Mouse (Mus musculus) activated CD4-positive, CD25-positive, alpha-beta regulatory T cell (primary cell): ENCODE results near the gene Try4. TPM values are rescaled to one million over a fixed set of nuclear protein-coding genes. Genes with fewer than 3 reads are reported as not detected.

ENCODE experiments used
- polyA plus RNA-seq, 2 experiments: library from polyadenylated mRNA; unstranded; fragments of 100-300 nt; shearing (Covaris generic); gene quantifications; one replicate each; pipeline ENCODE4 v1.2.1; 2017

Try4 gene
- under 1 TPM in 1 of 2 experiments, not detected in 1; 0.64 TPM for polyA plus RNA-seq

DNA sequence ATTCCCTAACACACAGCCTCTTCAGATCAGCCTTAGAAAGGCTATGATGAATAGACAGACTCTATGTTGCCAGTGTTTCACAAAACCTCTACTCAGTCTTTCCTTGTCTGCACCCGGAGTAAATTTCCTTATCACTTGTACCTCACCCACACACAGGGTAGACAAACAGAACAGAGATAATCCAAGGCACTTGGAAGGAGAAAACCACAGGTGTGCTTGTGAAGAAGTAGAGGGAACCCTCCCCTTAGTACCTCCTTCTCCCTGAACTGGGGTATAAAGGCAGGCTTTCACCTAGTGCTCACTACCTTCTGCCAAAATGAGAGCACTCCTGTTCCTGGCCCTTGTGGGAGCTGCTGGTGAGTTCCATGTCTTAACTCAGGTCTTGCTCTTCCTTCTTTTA lies at the start of gene Try4:
Gene Try4, plus strand, starts transcription at position 301 of the 400 bp plus-strand sequence.

DNA sequence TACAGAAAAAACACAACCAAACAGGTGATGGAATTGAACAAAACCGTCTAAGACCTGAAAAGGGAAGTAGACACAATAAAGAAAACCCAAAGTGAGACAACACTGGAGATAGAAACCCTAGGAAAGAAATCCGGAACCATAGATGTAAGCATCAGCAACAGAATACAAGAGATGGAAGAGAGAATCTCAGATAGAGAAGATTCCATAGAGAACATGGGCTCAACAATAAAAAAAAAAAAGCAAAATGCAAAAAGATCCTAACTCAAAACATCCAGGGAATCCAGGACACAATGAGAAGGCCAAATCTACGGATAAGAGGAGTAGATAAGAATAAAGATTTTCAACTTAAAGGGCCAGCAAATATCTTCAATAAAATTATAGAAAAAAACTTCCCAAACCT lies 14.7 kb downstream of the Try4 start, which contains the start of gene Try5:
Gene Try5, minus strand, starts transcription at position 101 of the 400 bp plus-strand sequence.

DNA sequence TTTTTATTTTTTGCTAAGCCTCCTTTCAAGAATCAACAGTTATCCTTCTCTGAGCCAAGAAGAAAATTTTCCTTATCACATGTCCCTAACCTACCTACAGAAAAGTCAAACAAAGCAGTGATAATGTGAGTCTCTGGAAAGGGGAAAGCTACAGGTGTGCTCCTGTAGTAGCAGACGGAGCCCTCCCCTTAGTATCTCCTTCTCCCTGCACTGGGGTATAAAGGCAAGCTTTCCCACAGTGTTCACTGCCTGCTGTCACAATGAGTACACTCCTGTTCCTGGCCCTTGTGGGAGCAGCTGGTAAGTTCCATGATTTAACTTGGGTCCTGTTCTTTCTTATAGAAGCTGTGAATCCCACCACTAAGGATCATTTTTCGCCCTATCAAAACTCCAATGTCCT lies 51.9 kb downstream of the Try4 start, which contains the start of gene Try10:
Gene Try10, plus strand, starts transcription at position 174 of the 400 bp plus-strand sequence.

Other genes starting within 250 kb of the Try4 start
- gene Try5, start 14.6 kb downstream of the Try4 start, polyA plus RNA-seq: 1 to 10 TPM in 1 of 2 experiments, under 1 TPM in 1; 0.55 to 1.3 TPM
- gene Try10, start 51.8 kb downstream of the Try4 start, polyA plus RNA-seq: not detected
- not detected for gene Prss3, start 75.4 kb downstream of the Try4 start, polyA plus RNA-seq
- not detected for gene Gm5771, start 90.1 kb downstream of the Try4 start, polyA plus RNA-seq
- not detected for gene Gm10334, start 143.9 kb downstream of the Try4 start, polyA plus RNA-seq
- gene Prss1, start 156.7 kb downstream of the Try4 start, polyA plus RNA-seq: not detected
- gene Prss2, start 219.5 kb downstream of the Try4 start, polyA plus RNA-seq: 1 to 10 TPM in 1 of 2 experiments, under 1 TPM in 1; 0.50 to 1.6 TPM